Mouse (Mus musculus) left cerebral cortex, adult 11 months (tissue): ENCODE measurements at regions not wholly inside any gene's neighbourhood (a gene's known extent, or its start where the extent isn't known, plus 50 kb on each side); places are given as distances from the start of the nearest gene placed in this dataset.

Source experiments
- DNase-seq: peaks from one replicate; pipeline ENCODE4 v3.0.0; 2022; ENCODE audit warnings: low spot score

DNA sequence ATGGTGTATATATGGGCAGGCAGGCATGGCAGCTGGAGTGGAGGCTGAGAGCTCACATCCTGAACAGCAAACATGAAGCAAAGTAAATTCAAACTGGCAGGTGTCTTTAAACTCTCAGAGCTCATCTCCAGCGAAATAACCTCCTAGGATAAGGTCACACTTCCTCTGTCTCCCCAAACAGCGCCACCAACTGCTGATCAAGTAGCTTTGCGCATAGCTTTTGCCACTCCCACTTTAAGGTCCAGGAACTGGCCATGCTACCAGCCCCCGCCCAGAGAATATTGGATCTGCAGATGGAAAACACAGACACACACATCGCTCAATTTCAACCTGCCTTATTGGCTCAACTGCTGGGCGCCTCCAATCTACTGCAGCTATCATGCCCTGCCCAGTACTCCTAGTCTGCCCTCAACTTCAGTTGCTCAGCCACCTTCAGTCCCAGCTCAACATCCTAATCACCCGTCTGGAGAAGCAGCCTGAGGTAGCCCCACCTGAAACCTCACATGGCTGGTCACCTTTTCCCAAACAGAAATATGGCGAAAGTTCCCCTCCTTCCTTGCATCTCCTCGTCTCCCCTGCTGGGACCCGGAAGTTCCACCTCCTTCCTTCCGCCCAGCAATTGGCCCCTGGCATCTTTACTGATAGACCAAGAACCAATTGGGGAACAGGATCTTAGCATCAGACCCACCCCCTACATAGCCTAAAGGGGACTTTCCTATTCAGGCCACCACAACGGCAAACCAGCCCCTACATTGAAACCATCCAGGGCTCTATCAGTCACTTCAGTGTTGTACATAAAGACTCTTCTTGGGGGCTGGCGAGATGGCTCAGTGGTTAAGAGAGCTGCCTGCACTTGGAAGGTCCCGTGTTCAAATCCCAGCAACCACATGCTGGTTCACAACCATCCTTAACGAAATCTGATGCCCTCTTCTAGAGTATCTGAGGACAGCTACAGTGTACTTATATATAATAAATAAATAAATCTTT is 70.4 kb upstream of the Slc38a4 start:
- no peak for DNase-seq

DNA sequence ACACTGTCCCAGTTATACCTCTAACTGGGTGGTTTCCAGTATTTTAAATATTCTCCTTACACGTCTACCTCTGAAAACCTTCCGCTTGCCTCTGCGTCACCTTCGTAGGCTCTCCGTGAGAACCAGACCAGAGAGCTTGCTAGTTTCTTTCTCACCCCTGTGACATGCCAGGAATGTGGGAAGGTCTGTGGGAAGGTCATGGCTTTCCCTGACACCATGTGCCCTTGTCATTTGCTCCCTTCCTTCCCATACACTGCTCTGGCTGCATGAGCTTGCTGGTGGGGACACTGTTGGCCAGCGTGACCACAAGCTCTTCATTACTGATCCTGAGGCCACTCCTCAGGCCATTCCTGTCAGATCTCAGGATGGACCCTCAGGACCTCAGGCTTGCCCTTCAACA is 66.5 kb upstream of the Slc38a4 start:
- no peak for DNase-seq

DNA sequence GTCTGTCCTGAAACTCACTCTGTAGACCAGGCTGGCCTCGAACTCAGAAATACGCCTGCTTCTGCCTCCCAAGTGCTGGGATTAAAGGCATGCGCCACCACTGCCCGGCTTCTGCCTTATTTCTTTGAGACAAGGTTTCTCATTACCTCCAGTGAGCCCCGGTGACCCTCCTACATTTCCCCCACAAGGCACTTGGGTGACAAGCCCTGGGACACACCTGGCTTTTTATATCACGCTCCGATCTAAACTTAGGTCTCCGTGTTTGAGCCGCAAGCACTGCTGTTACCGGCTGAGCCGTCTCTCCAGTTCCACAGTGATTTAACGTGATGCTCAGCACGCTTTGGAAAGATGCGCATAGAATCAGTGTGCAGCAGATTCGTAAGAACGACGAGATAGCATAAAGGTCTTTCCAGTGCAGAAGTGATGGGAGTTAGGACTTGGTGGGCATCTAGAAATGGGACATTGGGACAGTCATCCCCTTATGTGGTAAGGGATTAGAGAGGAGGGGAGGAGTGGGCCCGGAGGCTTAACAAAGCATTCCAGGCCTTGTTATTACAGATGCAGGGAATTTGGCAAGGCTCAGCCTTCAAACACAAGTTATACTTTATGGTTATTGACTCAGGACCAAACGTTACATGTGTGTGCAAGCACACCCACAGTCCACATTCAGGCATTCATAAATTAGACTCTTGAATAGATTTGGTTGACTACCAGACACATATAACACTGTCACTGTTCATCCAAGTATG is 56.9 kb upstream of the Slc38a4 start:
- DNase-seq, result no peak

DNA sequence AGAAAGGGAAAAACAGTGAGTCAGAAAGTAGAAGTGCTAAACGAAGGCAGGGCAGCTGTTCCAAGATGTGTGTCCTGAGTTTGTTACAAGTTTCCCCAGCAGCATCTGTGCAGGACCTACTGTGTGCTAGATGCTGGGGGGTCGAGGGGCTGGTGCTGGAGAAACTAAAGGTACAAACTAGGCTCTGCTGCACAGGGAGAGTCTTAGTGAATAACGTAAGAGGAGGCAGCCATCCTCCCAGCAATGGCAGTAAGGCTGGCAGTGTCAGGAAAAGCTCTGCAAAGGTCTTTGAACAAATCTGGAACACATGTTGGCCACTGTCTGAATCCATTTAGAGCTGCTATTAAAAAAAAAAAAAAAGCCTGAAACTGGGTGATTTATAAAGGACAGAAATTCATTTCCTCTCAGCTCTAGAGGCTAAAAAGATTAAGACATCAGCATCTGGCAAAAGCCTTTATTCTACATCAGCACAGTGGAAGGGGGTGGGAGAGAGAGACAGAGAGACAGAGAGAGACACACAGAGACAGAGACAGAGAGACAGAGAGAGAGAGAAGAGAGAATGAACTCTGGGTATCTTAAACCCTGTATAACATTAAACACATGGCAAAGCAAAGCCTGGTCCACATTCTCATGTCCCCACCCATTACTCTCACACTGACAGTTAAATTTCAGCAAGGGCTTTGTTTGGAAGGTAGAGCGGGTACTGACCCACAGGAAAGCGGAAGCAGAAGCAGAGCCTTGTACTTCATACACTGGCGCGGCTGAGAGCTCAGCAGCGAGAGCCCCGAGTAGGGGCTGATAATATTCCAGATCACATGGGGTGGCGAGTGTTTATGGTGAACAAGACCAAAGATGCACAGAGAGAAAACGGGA is 55.8 kb upstream of the Slc38a4 start:
- no peak for DNase-seq

DNA sequence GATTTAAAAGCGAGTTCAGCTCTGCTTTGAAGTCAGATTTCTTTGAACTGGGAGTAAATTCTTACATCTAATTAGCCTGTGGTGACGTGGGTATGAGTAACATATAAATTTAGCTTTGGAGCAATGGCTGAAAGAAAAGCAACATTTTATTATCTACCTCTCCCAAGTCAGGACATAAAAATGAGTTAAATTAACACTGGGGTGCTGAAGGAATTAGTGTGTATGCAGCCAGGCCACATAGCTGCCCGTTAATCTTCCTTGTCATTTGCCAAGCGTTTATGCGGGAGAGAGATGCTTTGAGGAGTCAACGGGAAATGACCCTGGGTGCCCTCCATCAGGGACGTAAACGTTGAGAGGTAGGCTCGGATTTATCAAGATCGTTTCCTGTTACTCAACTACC is 52.0 kb upstream of the Slc38a4 start:
- no peak for DNase-seq

DNA sequence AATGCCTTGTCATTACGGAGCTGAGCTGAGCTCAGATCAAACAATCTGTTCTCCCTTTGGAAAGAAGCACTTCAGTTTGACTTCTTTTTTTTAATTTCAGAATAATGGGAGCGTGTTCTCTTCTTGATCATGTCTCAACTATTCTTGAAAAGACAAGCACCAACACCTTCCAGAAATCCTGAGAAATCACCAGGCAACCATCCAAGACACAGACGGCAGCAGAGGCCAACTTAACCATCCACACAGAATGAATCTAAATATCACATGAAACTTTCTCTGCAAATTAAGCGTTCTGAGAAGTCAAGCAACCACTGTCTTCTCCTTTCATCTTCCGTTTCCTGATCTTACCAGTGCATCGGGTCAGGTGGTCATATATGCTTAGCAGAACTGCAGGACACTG is 50.8 kb upstream of the Slc38a4 start:
- no peak for DNase-seq
